Mouse (Mus musculus) megakaryocyte, adult 5-6 weeks (primary cell): Measurements from ENCODE around the gene Mark3. TPM values are rescaled to one million over a fixed set of nuclear protein-coding genes. Genes with fewer than 3 reads are reported as not detected.
"Not testable (repeated sequence)": the region's sequence is repeated elsewhere in the genome, so short reads cannot be mapped to it uniquely, and the experiment has no call there.

Experiments
- ATAC-seq: 2 replicates; pipeline ENCODE4 v1.8.0; 2016; ENCODE audit warnings: mild to moderate bottlenecking, inconsistent platforms; ENCODE audit not compliant: poor library complexity, severe bottlenecking
- total RNA-seq, 2 experiments: library from RNA; stranded (forward) in 1 of 2; stranded (reverse) in 1 of 2; fragments of 153-499, 151-499 nt in 1 of 2; fragments of 221-1000, 200-1000 nt in 1 of 2; gene quantifications; 2 replicates each; pipeline versions ENCODE4 v1.2.3 to v1.2.4; 2015 to 2017

The Mark3 gene
- total RNA-seq, 2 experiments from 2014 or later, result 61.6 to 80.9 TPM

- no peak for ATAC-seq
Measured at GRCm38 (mm10) chr12:111618266-111618665, 43.9 kb downstream of the Mark3 start.

- peak; percentile 86 for ATAC-seq
Measured at GRCm38 (mm10) chr12:111648061-111648645, 73.8 kb downstream of the Mark3 start.

- ATAC-seq, result no peak
Measured at GRCm38 (mm10) chr12:111652953-111653352, 78.6 kb downstream of the Mark3 start.

- peak; percentile 93 for ATAC-seq
Measured at GRCm38 (mm10) chr12:111653434-111653833, 79.1 kb downstream of the Mark3 start.

GRCm38 (mm10) chr12:111655695-111656094, 81.4 kb downstream of the Mark3 start:
- ATAC-seq, result no peak

- no peak for ATAC-seq
Measured at GRCm38 (mm10) chr12:111659331-111659730, 85.0 kb downstream of the Mark3 start.

- ATAC-seq, result no peak
Measured at GRCm38 (mm10) chr12:111660628-111661027, 86.3 kb downstream of the Mark3 start.

- not testable (repeated sequence) for ATAC-seq
Measured at GRCm38 (mm10) chr12:111661554-111661953, 87.2 kb downstream of the Mark3 start.

- no peak for ATAC-seq
Measured at GRCm38 (mm10) chr12:111663228-111664143, 89.2 kb downstream of the Mark3 start.

GRCm38 (mm10) chr12:111664144-111664634, 89.9 kb downstream of the Mark3 start:
- ATAC-seq, result no peak

GRCm38 (mm10) chr12:111665041-111665880, 90.9 kb downstream of the Mark3 start:
- ATAC-seq, result no peak

GRCm38 (mm10) chr12:111666380-111666779, 92.1 kb downstream of the Mark3 start:
- no peak for ATAC-seq

- ATAC-seq, result no peak
Measured at GRCm38 (mm10) chr12:111667421-111667820, 93.1 kb downstream of the Mark3 start.

- ATAC-seq, result peak; percentile 73
Measured at GRCm38 (mm10) chr12:111668457-111668912, 94.2 kb downstream of the Mark3 start.

- ATAC-seq, result no peak
Measured at GRCm38 (mm10) chr12:111669000-111669788, 94.9 kb downstream of the Mark3 start.

- ATAC-seq, result no peak
Measured at GRCm38 (mm10) chr12:111669961-111670360, 95.6 kb downstream of the Mark3 start.

- peak; percentile 23; the same call in 1 of the 2 replicates for ATAC-seq
Measured at GRCm38 (mm10) chr12:111670371-111670971, 96.1 kb downstream of the Mark3 start.

- no peak for ATAC-seq
Measured at GRCm38 (mm10) chr12:111670976-111671375, 96.7 kb downstream of the Mark3 start.

- ATAC-seq, result 0 out of 2 replicates have a peak, but pooled peaks have one; percentile 11
Measured at GRCm38 (mm10) chr12:111671431-111671902, 97.1 kb downstream of the Mark3 start.
